Mouse (Mus musculus) embryonic stem cell, embryonic (primary cell): ENCODE data around the gene Zfp467.

Experiments
- CTCF ChIA-PET, 4 experiments: fragments of 300-600 bp in 2 of 4; fragments of 350-600 bp in 2 of 4; sonication (Branson Sonifier 250); formaldehyde crosslinking; loops; one replicate each; lab custom pipeline; 2022; ENCODE audit warnings: inconsistent platforms in 2 of 4; lab: Charles Lee
- POLR2A ChIA-PET, 4 experiments: fragments of 300-600 bp in 2 of 4; fragments of 350-600 bp in 2 of 4; sonication (Branson Sonifier 250); formaldehyde crosslinking; loops; one replicate each; lab custom pipeline; 2022; ENCODE audit warnings: antibody characterized with exemption in 4 of 4, inconsistent platforms in 1 of 4; lab: Charles Lee

Zfp467 gene

GRCm38 (mm10) chr6:48395105-48396007 is 50.3 kb downstream of the Zfp467 start, which contains the start of gene Krba1:
Gene Krba1, plus strand, starts transcription at chr6:48395586.
- POLR2A ChIA-PET, result interaction anchor here (0.5 to 2.1 kb wide), 22 partner anchors 9 to 442 kb away, joined by 3 to 11 read pairs (median 3); partner anchors contain the start of genes Lrrc61 (in 1 of the 4), Zfp467 (in 1 of the 4) and Zfp956 (in 1 of the 4)
- CTCF ChIA-PET, result interaction anchor here in 1 of 4 experiments (0.8 to 1.2 kb wide), 2 partner anchors 9 to 217 kb away, joined by 4 read pairs; no protein-coding TSS in a partner anchor

GRCm38 (mm10) chr6:48393811-48394210 is 51.8 kb downstream of the Zfp467 start:
- CTCF ChIA-PET, result interaction anchor here in 1 of 4 experiments (0.7 kb wide), 2 partner anchors 21 to 558 kb away, joined by 10 to 12 read pairs; no protein-coding TSS in a partner anchor
- POLR2A ChIA-PET, result interaction anchor here in 1 of 4 experiments (0.6 to 0.7 kb wide), 3 partner anchors 47 to 1049 kb away, joined by 3 read pairs; partner anchors contain the start of gene Zfp467

- ChIA-PET POLR2A (no interaction called here), CTCF (interaction anchor here in 1 of 4 experiments (0.6 kb wide), 1 partner anchor 34 kb away, joined by 3 read pairs; no protein-coding TSS in a partner anchor)
Measured at GRCm38 (mm10) chr6:48388221-48388620, 57.4 kb downstream of the Zfp467 start.
